Mouse (Mus musculus) gastrocnemius, postnatal 25 days (tissue): ENCODE results near the gene Ank3. TPM values are rescaled to one million over a fixed set of nuclear protein-coding genes. Genes with fewer than 3 reads are reported as not detected.
A peak's percentile ranks its signal among the peaks of the same experiment; 100 is the strongest.

Source experiments
- DNase-seq: peaks from one replicate; pipeline ENCODE4 v3.0.0; 2022
- total RNA-seq, 2 experiments: library from RNA; stranded (reverse); gene quantifications; 1 replicate in 1 of 2; 2 replicates in 1 of 2; pipeline ENCODE4 v1.2.3; 2021

The Ank3 gene
- total RNA-seq, 2 experiments from 2014 or later, result 86.6 to 98.7 TPM

DNA sequence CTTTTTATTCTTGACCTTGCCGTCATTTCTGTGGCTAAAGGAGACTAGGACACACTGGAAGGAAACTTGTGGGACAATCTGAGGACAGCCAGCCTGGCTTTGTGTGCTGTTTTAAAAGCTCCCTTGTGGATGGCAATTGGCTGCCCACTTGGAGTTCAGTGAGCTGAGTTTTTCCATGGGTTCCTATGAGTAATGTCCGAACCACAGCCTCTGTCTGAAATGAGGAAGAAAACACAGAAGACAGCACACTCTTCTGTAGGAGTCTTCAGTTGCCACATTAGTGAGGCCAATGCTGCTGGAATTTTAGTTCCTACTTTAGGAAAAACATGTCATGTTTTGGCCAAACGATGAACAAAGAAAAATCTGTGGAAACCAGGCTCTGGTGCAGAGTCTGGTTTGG lies 380.7 kb downstream of the Ank3 start:
- no peak for DNase-seq

DNA sequence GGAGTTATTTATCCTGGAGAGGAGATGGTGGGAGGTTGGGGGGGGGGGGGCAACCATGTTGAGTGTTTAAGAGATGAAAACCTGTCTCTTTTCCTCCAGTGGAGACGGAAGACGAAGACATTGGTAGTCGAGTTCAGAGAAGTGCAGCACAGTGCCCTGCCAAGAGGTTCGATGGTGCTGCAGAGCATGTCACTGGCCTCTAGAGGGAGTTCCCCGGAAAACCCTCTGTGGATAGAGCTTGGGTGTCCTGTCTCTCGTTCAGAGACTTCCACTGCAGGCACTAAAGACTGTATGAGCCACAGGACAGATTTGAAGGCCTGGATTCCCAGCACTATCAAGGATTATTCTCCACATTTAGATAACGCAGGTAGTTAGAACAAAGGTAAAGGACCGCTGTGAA lies 382.9 kb downstream of the Ank3 start:
- DNase-seq, result peak; percentile 46

DNA sequence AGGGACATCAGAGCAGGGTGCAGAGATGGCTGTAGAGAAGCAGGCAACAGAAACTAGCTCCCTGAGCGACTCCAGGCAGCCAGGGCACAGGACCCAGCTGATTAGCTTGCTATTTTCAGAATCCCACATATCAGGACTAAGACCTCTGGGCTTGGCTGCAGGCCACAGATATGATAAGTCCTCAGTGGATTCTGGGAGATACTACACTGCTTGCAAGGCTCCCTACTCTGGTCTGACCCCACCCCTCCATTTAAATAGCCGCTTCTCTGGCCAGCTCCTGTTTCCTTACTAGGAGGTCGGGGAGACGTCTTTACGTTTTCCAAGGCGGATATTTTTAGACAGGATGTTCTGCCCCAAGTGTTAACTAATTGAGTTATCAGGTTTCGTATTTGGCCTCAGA lies 386.7 kb downstream of the Ank3 start:
- peak; percentile 63 for DNase-seq

DNA sequence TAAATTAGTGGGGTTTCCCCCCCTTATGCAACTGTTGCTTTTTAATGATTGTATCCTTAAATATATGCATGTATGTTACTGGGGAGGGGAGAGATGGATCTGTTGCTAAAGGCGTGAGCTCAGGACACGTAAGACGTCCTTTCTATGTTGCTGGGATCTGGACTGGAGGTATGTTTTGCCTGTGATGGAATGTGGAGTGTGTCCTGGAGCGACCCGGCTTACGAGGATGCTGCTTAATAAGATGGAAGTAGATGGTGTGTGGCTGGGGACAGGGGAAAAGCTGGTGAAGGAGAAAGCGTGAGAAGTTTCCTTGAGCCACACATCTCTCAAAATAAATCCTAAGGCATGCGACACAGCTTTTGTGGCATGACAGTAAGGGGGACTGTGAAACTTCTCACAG lies 387.1 kb downstream of the Ank3 start:
- peak; percentile 17 for DNase-seq

DNA sequence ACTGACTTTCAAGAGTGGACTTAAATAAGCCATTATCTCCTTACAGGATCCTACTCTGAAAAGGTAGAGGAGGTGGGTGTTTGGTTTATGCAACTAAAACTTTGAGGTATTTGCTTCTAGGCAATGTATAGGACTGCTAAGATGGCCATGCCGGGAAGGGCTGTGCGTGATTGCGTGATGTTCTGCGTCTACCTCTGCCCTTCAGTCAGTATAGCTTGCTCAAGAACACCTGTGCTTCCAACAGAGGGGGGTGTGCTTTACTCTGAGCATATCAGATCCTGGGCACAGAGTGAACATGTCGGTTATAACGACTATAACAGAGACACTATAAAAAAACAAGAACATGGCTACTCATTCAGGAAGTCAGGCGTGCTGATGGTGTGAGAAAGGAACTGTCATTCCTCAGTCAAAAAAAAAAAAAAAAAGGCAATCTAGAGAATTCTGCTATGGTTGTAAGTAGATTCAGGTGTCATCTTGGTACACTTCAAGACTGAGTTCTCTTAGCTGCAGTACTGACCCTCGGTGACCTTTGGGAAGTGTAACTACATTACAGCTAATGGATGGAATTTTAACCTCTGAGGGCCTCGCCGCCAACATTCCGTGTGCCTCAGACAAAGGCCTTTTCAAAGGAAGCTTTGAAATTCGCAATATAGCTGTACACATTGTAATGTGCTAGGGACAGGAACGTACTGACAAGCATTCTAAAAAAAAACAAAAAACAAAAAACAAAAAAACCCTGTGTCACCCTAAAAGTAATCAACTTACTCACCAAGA lies 387.8 kb downstream of the Ank3 start:
- DNase-seq, result no peak

DNA sequence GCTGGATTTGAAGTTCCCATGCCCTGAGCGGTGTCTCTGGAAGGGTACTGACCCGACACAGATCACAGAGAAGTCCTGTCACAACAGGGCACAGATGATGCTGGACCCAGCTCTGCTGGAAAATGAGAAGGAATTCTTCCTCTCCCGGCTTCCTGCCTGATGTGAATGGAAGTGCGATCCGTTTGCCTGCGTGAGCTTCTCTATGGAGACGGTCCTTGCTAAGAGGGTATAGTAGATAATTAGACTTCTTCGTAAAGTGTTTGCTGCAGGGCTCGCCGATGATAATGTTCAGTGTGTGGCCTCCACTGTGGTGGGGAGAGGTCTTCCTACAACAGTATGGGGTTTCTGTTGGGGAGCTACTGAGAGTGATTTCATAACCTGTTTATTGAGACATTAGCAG lies 388.8 kb downstream of the Ank3 start:
- peak; percentile 10 for DNase-seq

DNA sequence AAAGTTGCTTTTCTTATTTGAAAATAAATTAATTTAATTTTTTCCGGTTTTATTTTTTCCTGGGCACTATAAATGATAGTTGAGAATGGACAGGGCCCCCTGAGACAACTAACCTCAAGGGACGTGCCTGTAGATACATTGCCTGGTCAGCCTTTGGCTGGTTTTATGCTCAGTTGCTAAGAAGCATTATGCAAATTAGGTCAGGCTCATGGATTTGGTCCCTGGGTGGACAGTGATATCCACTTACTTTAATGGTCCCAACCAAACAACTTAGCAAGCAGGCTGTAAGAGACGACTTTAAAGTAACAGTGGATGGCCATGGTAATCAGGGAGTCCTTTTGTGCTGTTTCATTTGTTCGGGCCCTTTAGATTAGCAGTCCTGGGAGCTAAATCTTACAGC lies 392.0 kb downstream of the Ank3 start:
- DNase-seq, result no peak

DNA sequence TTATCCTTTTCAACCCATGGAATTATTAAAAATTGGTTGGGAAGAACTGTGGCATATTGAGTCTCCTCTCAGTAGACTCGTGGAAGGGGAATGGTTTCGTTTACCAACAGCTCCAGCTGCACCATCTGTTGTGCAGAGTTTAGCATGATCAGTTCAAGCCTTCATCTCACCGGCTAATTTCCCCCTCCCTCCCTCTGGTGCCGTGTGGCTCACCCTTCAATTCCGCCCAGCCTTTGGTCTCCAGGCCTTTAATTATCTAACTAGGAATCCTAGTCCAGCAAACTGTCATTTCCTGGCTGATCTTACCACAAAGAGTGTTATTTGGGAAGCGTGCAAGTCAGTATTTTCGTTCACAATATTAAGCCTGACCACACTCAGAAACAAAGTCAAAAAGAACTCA lies 393.4 kb downstream of the Ank3 start:
- DNase-seq, result no peak

DNA sequence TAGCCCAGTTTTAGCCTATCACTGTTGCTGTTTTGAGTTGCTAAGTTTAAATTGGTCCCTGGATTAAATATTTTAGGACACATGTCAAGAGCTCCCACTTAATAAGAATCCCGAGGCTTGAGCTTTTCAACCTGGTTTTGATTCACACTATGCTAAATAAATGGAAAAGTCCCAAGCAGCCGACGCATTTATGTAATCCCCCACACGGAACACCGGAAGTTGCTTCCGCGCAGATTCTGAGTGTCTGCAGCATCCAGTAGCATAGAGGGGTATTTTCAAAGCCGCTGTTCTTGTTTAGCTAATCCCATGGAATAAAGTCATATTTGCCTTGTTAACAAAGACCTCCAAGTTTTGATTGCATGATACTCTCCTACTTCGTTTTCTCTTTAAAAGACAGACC lies 393.8 kb downstream of the Ank3 start:
- DNase-seq, result no peak

DNA sequence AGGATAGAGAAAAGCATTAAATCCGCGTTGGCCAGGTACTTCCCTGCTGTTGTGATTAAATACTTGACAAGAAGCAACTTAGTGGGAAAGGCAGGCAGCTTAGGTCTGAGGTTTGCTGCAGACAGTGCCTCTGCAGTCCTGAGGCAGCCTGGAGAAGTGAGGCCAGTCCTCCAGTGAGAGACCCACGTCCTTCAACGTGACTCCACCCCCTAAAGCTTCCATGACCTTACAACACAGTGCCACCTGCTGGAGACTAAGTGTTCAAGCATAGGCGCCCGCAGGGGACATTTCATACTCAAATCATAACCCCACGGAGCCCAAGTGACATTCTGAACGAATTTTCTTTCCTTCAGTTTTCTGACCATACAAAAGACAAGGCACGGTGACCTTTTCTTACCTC lies 394.5 kb downstream of the Ank3 start:
- peak; percentile 50 for DNase-seq

DNA sequence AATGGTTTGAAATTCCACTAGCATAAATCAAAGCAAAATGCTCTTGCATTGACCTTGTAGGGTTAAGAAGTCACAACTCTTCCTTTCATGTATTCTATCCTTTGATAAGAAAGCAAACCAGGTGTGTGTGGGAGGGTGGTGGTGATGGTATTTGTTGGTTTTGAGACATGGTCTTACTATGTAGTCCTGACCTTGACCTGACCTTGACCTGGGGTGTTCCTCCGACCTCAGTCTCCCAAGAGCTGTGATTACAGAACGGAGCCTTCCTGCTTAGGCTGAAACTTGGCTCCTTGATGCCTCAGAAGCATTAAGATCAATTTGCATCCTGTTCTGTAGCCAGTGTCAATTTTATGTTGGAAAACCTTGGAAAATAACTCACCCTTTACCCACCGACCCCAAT lies 397.1 kb downstream of the Ank3 start:
- DNase-seq, result no peak

DNA sequence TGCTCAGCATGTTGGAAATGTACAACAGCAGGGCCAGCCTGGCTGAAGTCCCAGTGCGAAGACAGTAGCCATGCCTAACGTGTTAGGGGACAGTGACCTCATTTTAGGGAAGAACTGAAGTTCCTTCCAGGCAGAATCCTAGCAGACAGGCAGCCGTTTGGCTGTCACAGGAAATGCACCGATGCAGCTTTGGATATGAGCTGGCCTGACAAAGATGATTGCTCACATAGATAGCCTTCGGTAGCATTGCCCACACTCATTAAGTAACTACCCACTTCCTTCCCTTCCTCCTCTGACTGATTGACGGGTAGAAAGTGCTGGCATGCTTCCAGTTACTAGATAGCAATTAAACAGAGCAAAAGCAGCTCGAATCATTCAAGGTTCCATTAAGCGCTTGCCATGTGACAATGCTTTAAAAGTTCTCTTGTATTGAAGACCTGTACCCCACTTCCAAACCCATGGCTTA lies 397.9 kb downstream of the Ank3 start:
- DNase-seq, result no peak

DNA sequence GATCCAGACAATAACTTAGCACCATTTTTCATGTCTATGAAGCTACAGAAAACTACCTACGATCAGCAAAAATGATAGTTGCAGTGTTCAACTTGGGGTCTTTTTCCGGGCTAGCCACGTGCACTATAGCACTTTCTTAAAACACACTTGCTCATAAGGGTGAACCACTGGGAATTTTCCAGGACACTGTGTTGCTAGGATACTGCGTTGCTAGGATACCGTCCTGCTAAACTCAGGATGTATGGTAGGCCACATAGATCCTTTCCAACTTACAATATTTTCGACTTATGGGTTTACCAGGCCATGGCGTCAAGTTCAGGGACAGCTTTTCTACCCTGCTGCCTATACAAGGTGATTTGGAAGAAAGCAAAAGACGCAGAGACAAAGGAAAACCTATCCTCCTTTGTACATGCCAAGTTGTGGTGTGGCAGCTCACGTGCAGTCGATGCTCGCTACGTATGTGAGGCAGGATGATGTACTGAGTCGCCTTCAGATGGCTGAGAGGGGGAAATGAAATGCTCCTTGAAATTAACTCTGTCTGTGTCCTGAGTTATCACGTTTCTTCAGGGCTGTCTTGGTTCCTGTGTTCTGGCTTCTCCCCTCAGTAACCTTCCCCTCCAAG lies 404.7 kb downstream of the Ank3 start:
- no peak for DNase-seq

DNA sequence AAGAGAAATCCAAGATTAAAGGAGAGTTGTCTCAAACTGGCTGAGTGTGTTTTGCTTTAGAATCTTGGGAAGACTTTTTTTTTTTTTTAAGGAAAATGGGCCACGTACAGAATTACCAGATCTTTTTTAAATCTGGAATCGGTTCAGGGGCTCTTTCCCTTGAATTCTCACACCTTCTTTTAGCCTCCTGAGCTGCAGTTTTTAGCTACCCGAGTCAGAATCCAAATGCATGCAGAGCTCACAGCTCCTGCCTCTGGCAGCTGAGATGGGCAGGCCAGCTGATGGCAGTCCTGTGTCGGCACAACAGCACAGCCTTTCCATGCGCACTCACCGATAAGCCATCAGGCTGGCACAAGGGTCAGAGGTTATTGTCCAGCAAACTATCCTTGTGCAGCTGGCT lies 406.0 kb downstream of the Ank3 start:
- DNase-seq, result no peak

DNA sequence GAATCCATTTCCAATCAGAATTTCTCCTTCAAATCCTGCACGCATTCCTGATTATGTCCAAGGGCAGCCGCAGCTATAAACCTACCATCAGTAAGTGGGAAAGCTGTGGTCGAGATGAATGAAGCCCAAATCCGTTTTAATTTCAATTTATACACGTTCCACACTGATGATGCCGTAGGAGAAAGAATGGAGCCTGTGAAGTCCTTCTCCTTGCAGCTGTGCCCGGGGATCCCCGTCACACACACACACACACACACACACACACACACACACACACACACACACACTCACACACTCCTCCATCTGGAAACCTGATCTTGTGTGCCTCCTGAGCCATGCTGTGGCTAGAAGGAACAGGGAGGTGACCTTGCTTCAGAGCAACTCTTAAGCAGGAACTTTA lies 412.2 kb downstream of the Ank3 start:
- no peak for DNase-seq

DNA sequence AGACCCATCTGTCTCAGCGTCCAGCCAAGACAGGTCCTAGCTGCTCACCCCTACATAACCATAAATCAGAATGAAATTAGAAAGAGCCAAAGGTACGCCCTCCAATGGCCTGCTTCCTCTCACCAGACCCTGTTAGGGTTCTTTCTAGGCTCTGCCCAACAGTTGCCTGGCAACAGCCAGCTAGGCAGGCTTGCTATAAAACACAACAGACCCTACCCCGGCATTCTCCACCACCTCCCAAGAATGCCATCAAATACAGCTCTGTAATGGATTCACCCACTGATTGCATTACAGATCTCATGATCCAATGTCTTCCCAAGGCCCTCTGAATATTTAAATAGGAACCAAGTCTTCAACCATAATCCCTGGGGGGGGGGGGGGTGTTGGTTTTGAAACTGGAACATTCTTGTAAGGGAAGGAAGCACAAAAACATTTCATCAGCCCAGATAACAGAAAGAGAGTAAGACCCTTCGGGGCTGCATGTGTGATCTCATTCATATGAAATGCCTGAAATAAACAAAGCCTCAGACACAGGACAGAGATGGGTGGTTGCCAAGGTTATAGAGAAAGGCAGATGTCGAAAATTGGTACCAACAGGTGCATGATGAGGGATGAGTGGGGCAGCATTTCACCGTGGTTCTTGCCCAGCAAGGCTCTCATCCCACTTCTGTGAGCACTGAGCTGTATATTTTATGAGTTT lies 415.4 kb downstream of the Ank3 start:
- DNase-seq, result no peak

DNA sequence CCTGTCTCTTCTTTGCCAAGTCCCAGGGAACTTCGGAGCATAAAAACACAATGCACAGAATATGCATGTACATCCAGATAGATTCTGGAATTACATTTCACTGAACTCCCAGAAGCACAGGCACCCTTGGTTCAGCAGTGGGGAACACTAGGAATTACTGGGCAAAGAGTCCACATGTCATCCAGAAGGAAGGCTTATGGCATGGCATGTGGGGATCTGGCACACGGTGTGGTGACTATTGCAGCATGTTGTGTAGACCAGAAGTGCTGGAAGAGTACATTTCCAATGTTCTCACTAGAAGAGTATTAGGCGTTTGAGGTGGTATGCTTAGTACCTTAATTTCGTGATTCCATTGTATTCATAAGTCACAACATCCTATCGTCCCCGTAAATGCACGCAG lies 422.7 kb downstream of the Ank3 start:
- no peak for DNase-seq

DNA sequence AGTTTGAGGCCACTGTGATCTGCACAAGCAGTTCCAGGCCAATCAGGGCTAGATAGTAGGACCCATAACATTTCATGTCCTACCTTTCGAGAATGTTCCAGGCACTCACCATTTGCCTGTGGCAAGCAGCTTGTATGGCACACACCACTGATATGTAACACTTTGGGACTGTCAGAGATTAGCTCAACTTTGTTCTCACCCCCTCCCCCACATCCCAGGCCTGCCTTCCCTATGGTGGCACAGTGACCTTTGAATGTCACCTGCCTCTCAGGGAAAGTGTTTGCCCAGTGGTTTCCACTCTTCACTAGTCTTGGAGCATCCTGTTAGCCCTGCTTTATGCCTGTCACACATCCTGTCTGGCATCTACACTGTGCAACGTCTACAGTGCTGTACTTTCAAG lies 430.2 kb downstream of the Ank3 start:
- DNase-seq, result no peak

DNA sequence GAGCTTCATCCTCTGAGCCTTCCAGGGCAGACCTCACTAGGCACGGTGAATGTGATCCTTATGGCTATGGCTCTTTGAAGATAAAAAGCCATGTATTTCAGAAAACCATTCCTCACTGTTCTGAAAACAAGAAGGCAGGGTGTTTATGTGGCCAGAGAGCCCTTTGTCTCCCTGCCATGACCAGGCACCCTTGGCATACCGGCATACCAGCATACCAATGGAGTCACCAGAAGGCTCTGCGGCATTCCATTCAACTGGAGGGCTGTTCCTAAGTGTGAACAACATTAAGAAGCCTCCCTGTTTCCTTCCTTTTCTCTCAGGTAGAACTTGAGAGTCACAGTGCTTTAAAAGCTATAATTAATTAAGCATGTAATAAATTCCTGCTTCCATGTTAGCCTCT lies 430.7 kb downstream of the Ank3 start:
- no peak for DNase-seq

DNA sequence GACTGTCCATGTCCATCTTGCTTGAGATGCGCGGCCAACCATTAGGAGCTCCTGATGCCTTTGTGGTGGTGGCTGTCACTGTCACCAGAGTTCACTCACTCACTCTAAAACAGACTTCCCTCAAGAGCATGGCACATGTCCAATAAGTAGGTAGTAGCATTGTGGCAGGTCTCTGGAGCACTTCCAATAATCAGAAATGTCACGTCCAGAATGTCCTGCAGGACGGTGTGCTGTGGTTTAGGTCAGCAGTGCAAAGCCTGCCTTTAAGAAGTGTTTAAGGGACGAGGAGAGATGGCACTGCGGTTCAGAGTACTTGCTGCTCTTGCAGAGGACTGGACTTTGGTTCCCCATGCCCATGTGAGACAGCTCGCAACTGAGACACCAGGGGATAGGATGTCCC lies 433.0 kb downstream of the Ank3 start:
- no peak for DNase-seq

DNA sequence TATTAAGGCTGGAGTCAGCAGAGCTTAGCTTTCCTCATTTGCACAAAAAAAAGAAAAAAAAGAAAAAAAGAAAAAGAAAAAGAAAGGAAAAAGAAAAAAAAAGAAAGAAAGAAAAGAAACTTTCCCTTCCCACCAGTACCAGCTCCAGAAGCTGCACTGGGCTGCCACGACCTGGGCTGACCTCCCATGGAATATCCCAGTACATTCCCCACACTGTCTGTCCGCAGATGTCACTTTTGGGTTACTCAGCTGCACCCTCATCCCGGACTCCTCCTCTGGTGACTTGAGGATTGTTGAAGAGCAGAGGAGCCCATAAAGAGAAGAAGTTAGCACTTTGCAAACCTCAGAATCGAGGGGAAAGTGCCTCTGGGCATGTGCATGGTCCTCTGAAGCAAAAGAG lies 433.7 kb downstream of the Ank3 start:
- peak; percentile 34 for DNase-seq

DNA sequence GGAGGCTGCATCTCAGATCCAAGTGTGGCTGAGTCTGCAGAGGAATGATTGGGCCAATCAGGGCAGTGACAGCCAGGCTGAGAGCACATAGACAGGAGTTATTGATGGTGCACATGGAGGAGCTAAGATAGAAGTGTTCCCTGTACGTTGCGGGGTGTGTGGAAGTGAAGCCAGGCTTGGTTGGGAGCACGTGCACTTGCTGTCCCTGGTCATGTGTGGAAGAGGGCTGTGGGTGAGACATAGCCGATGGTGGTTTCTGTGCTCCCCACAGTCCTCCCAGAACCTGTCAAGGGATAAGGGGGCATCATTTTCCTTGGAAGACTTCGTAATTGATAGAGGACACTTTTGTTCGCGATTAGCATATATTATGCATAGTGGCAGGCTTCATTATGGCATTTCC lies 434.2 kb downstream of the Ank3 start:
- no peak for DNase-seq

DNA sequence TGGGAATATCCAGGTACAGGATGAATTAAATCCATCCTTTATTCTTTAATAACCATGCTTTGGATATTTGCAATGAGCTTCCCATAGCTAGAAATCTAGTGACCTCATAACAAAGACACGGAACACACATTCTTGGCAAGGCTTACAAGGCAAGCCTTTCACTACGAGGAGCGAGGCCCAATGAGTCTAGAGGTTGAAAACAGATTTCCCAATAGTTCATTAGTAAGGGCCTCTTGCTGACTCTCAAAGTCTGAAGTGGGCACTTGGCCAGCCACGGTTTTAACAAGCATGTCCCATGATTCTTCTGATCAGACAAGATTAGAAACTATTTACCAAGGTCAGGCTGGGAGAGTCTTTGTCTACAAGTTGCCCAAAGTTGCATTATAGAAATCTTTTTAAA lies 436.1 kb downstream of the Ank3 start:
- peak; percentile 51 for DNase-seq

DNA sequence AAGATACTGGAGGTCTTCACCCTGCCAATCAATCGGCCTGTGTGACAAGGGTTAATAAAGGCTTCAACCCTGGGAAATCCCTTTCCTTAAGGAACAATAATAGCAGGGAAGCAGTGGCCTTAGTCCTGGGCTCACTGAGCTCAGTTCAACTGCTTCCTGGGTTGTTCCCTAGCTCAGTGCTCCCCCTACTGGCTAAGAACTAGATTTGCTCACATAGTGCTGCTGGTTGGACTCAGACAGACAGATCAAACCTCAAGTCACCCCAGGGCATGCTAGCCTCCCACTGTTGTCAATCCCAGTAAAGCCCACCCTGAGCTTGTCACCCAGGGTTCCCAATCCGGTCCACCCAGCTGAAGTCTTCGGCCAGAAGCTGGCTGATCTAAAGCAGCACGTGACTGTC lies 447.2 kb downstream of the Ank3 start:
- DNase-seq, result peak; percentile 32
